Comparison of ENCODE assay signal across 8 mouse cellular contexts in genomic region chr7:66866944-66867718, GRCm38 (mm10). TPM values are rescaled to one million over a fixed set of nuclear protein-coding genes. Genes with fewer than 3 reads are reported as not detected.
DNase-seq lines count a peak whose midpoint lies in the region; TF ChIP-seq lines count a peak whose summit lies in the region.

No protein-coding gene starts in this region.

- TF ChIP-seq CTCF in brain, embryonic 14.5 days (IDR thresholded peaks at IDR 0.05; ENCODE audit: borderline replicate concordance, extremely low read depth, insufficient read depth, insufficient read length): peak; percentile 39; the same call in 1 of the 2 replicates

- DNase-seq in cerebellum, adult 18-20 months: peak; percentile 7 to 12
- no peak for DNase-seq in cerebellum, adult 11-12 months
- DNase-seq in layer of hippocampus, adult 11-12 months (ENCODE audit: low spot score): peak; percentile 41
- DNase-seq in layer of hippocampus, postnatal 25 days (ENCODE audit: extremely low spot score in 1 of 2, low spot score in 1 of 2): no peak
- DNase-seq in brain, embryonic 14.5 days (ENCODE audit: low read depth): no peak
- DNase-seq in left cerebral cortex, adult 18-20 months (ENCODE audit: low spot score in 2 of 2): peak; percentile 32 to 64
- no peak for DNase-seq in ovary, adult 18-20 months (ENCODE audit: low spot score)
- DNase-seq in adrenal gland, adult 18-20 months (ENCODE audit: low spot score in 2 of 2): no peak

- TF ChIP-seq POLR2A in brain, embryonic 14.5 days (IDR thresholded peaks at IDR 0.05; ENCODE audit: borderline replicate concordance, extremely low read depth, insufficient read depth, insufficient read length, poor library complexity, severe bottlenecking): no peak

RNA-seq across cellular contexts. Expression of gene Adamts17, which starts 27.6 kb away (rescaled TPM):
- total RNA-seq in layer of hippocampus, postnatal 25 days (2021): 10 to 100 TPM; 20.7 to 29.2 TPM
- polyA plus RNA-seq in brain, embryonic 14.5 days (2012; rRNA removed): 3.0 and 4.5 TPM in 2 replicates
- total RNA-seq in left cerebral cortex, adult 18-20 months (2021): 10 to 100 TPM in 1 of 2 experiments, 1 to 10 TPM in 1; 9.8 to 15.0 TPM
- total RNA-seq in adrenal gland, adult 18-20 months (2021): 1 to 10 TPM; 2.3 to 3.1 TPM

Comparison
In these comparisons a context has a peak if more than half of its experiments do, and no peak if none do; other contexts are left out.
1. DNase-seq: peak in cerebellum, adult 18-20 months (2 of 2), layer of hippocampus, adult 11-12 months (single experiment) and left cerebral cortex, adult 18-20 months (2 of 2); none in cerebellum, adult 11-12 months (single experiment), layer of hippocampus, postnatal 25 days (0 of 2), brain, embryonic 14.5 days (single experiment), ovary, adult 18-20 months (single experiment) and adrenal gland, adult 18-20 months (0 of 2).